Mouse (Mus musculus) layer of hippocampus, adult 11-12 months (tissue): ENCODE results near the gene Fam174b.

Source experiments
- DNase-seq: peaks from one replicate; pipeline ENCODE4 v3.0.0; 2022; ENCODE audit warnings: low spot score

Gene Fam174b

GRCm38 (mm10) chr7:73749339-73749738 lies 9.2 kb downstream of the Fam174b start:
- no peak for DNase-seq

GRCm38 (mm10) chr7:73749983-73750382 lies 9.9 kb downstream of the Fam174b start:
- no peak for DNase-seq

GRCm38 (mm10) chr7:73753598-73753997 lies 13.5 kb downstream of the Fam174b start:
- DNase-seq: no peak

- DNase-seq: no peak
Observed at GRCm38 (mm10) chr7:73755377-73756110, 15.4 kb downstream of the Fam174b start.

GRCm38 (mm10) chr7:73761691-73762189 lies 21.6 kb downstream of the Fam174b start:
- no peak for DNase-seq

- no peak for DNase-seq
Observed at GRCm38 (mm10) chr7:73764679-73765078, 24.6 kb downstream of the Fam174b start.

GRCm38 (mm10) chr7:73765186-73765903 lies 25.2 kb downstream of the Fam174b start:
- no peak for DNase-seq

GRCm38 (mm10) chr7:73769224-73769623 lies 29.1 kb downstream of the Fam174b start:
- DNase-seq: no peak

GRCm38 (mm10) chr7:73771384-73772274 lies 31.5 kb downstream of the Fam174b start:
- DNase-seq: no peak

GRCm38 (mm10) chr7:73772275-73772765 lies 32.2 kb downstream of the Fam174b start:
- DNase-seq: no peak

GRCm38 (mm10) chr7:73774781-73775180 lies 34.7 kb downstream of the Fam174b start:
- DNase-seq: no peak

- no peak for DNase-seq
Observed at GRCm38 (mm10) chr7:73777777-73778176, 37.7 kb downstream of the Fam174b start.

- DNase-seq: no peak
Observed at GRCm38 (mm10) chr7:73784736-73785428, 44.8 kb downstream of the Fam174b start.

GRCm38 (mm10) chr7:73785815-73786214 lies 45.7 kb downstream of the Fam174b start:
- no peak for DNase-seq

- no peak for DNase-seq
Observed at GRCm38 (mm10) chr7:73787513-73787912, 47.4 kb downstream of the Fam174b start.

GRCm38 (mm10) chr7:73791096-73791495 lies 51.0 kb downstream of the Fam174b start:
- no peak for DNase-seq

- no peak for DNase-seq
Observed at GRCm38 (mm10) chr7:73792155-73792554, 52.1 kb downstream of the Fam174b start.

- no peak for DNase-seq
Observed at GRCm38 (mm10) chr7:73792641-73793040, 52.5 kb downstream of the Fam174b start.

GRCm38 (mm10) chr7:73809261-73809660 lies 69.2 kb downstream of the Fam174b start:
- peak; percentile 4 for DNase-seq

GRCm38 (mm10) chr7:73811439-73811838 lies 71.3 kb downstream of the Fam174b start:
- no peak for DNase-seq

- DNase-seq: no peak
Observed at GRCm38 (mm10) chr7:73812176-73812575, 72.1 kb downstream of the Fam174b start.
